ENCODE assay signal across 25 mouse cellular contexts in genomic region chr4:99670203-99670851, GRCm38 (mm10). TPM values are rescaled to one million over a fixed set of nuclear protein-coding genes. Genes with fewer than 3 reads are reported as not detected.
DNase-seq lines count a peak whose midpoint lies in the region; ATAC-seq and TF ChIP-seq lines count a peak whose summit lies in the region.
"Had no signal": no experiment of that assay in that cellular context is flagged by ENCODE, and none has a peak within 500 bp of the region (broad histone marks: within the 10 kb centered on the region; RNA-seq: fewer than 3 reads in every experiment).

No protein-coding gene starts in this region.

- DNase-seq in lung, embryonic 14.5 days: peak; percentile 4
- DNase-seq in lung, postnatal 25 days (ENCODE audit: low spot score): no peak
- DNase-seq in R1 (ENCODE audit: low read depth, low spot score): peak; percentile 94
- DNase-seq in cerebellum, adult 2 months: no peak
- no peak for DNase-seq in right cerebral cortex, postnatal 4 days
- no peak for DNase-seq in right cerebral cortex, postnatal 14 days
- DNase-seq: adrenal gland, adult 2 months; adrenal gland, postnatal 25 days; cerebellum, adult 11-12 months; cerebellum, adult 9-10 months; cerebellum, postnatal 14 days; gastrocnemius, postnatal 10 days; gastrocnemius, postnatal 36 days; heart, adult 2 months; heart, postnatal 14 days; heart, postnatal 4 days had no signal

- H3K4me3 ChIP-seq in lung, embryonic 14.5 days (ENCODE audit: low read depth, low read length): no peak overlapping the region
- no peak overlapping the region for H3K4me3 ChIP-seq in ES-Bruce4 (ENCODE audit: low read depth, low read length)
- H3K4me3 ChIP-seq in intestine, embryonic 16.5 days (ENCODE audit: low read length): no peak overlapping the region
- no peak overlapping the region for H3K4me3 ChIP-seq in cerebellum, adult 2 months (replicated peaks; ENCODE audit: insufficient read depth, low read depth, low read length)
- H3K4me3 ChIP-seq: forebrain, embryonic 10.5 days; forebrain, embryonic 13.5 days; heart, adult 2 months; heart, embryonic 10.5 days; heart, embryonic 13.5 days had no signal

- WGBS in lung, embryonic 14.5 days: 81% methylated on average over 7 of the region's 7 CpGs
- 72% methylated on average over 7 of the region's 7 CpGs for WGBS in intestine, embryonic 16.5 days
- WGBS in cerebellum, adult 2 months: 89% methylated on average over 7 of the region's 7 CpGs

- H3K36me3 ChIP-seq in lung, embryonic 14.5 days (ENCODE audit: insufficient read depth): no peaks in the 10 kb centered on the region
- H3K36me3 ChIP-seq in ES-Bruce4 (ENCODE audit: control insufficient read depth, insufficient read depth, low read length, poor library complexity, severe bottlenecking): no peaks in the 10 kb centered on the region
- no peaks in the 10 kb centered on the region for H3K36me3 ChIP-seq in intestine, embryonic 16.5 days (ENCODE audit: control insufficient read depth, insufficient read depth, low read length)
- H3K36me3 ChIP-seq: forebrain, embryonic 10.5 days; heart, embryonic 10.5 days; heart, embryonic 13.5 days had no signal

- no peak overlapping the region for H3K27ac ChIP-seq in lung, embryonic 14.5 days (ENCODE audit: low read depth)
- H3K27ac ChIP-seq in ES-Bruce4 (ENCODE audit: insufficient read depth, low read length): peak overlapping the region; percentile 74; the same call in 1 of the 2 replicates
- no peak overlapping the region for H3K27ac ChIP-seq in intestine, embryonic 16.5 days (ENCODE audit: low read length)
- no peak overlapping the region for H3K27ac ChIP-seq in cerebellum, adult 2 months (ENCODE audit: insufficient read depth, low read length)
- H3K27ac ChIP-seq: forebrain, embryonic 10.5 days; forebrain, embryonic 13.5 days; heart, adult 2 months; heart, embryonic 10.5 days; heart, embryonic 13.5 days; hindbrain, embryonic 14.5 days; hindbrain, postnatal 0 days had no signal

- no peak overlapping the region for H3K9ac ChIP-seq in lung, embryonic 14.5 days
- H3K9ac ChIP-seq in ES-Bruce4 (ENCODE audit: low read depth, poor library complexity, severe bottlenecking): no peak overlapping the region
- H3K9ac ChIP-seq in intestine, embryonic 16.5 days (ENCODE audit: low read depth, low read length): no peak overlapping the region
- H3K9ac ChIP-seq: forebrain, embryonic 13.5 days; heart, embryonic 13.5 days; hindbrain, embryonic 14.5 days had no signal

- ATAC-seq in lung, embryonic 14.5 days (ENCODE audit: insufficient read depth): no peak
- peak; percentile 79 for ATAC-seq in intestine, embryonic 16.5 days
- ATAC-seq: forebrain, embryonic 13.5 days; forebrain, embryonic 16.5 days; hindbrain, postnatal 0 days had no signal

- H3K9me3 ChIP-seq in lung, embryonic 14.5 days (ENCODE audit: low read depth, low read length): no peaks in the 10 kb centered on the region
- no peaks in the 10 kb centered on the region for H3K9me3 ChIP-seq in ES-Bruce4 (replicated peaks; ENCODE audit: control insufficient read depth, insufficient read depth, low read length, poor library complexity, severe bottlenecking)
- no peaks in the 10 kb centered on the region for H3K9me3 ChIP-seq in intestine, embryonic 16.5 days (ENCODE audit: control insufficient read depth, low read length)
- H3K9me3 ChIP-seq: forebrain, embryonic 13.5 days; heart, embryonic 10.5 days had no signal

- no peak for TF ChIP-seq CTCF in lung, embryonic 14.5 days (IDR thresholded peaks at IDR 0.05; ENCODE audit: low read depth)
- TF ChIP-seq CTCF in ES-Bruce4 (IDR thresholded peaks at IDR 0.05; ENCODE audit: low read depth, low read length): no peak
- TF ChIP-seq CTCF in cerebellum, adult 2 months (IDR thresholded peaks at IDR 0.05; ENCODE audit: borderline replicate concordance, insufficient read depth, low read depth, low read length): no peak

- H3K4me1 ChIP-seq in lung, embryonic 14.5 days (ENCODE audit: insufficient read depth): no peaks in the 10 kb centered on the region
- peaks cover 5% of the 10 kb centered on the region for H3K4me1 ChIP-seq in ES-Bruce4 (ENCODE audit: control insufficient read depth, insufficient read depth, low read length)
- no peaks in the 10 kb centered on the region for H3K4me1 ChIP-seq in intestine, embryonic 16.5 days (ENCODE audit: control insufficient read depth, insufficient read depth, low read length)
- no peaks in the 10 kb centered on the region for H3K4me1 ChIP-seq in cerebellum, adult 2 months (ENCODE audit: control insufficient read depth, insufficient read depth, low read length)
- H3K4me1 ChIP-seq: forebrain, embryonic 10.5 days; forebrain, embryonic 13.5 days; heart, embryonic 10.5 days; heart, embryonic 13.5 days had no signal

- H3K4me2 ChIP-seq in lung, embryonic 14.5 days: no peak overlapping the region
- no peak overlapping the region for H3K4me2 ChIP-seq in intestine, embryonic 16.5 days (ENCODE audit: low read depth, low read length)
- H3K4me2 ChIP-seq: forebrain, embryonic 13.5 days; heart, embryonic 13.5 days; hindbrain, embryonic 14.5 days had no signal

- H3K27me3 ChIP-seq in lung, embryonic 14.5 days (ENCODE audit: insufficient read depth, low read length): no peaks in the 10 kb centered on the region; the same call in 1 of the 2 replicates
- H3K27me3 ChIP-seq in ES-Bruce4 (ENCODE audit: control insufficient read depth, insufficient read depth, low read length, poor library complexity, severe bottlenecking): 0 out of 2 replicates have a peak, but pooled peaks cover 2% of the 10 kb centered on the region
- peaks cover 6% of the 10 kb centered on the region; the same call in 1 of the 2 replicates for H3K27me3 ChIP-seq in intestine, embryonic 16.5 days (replicated peaks; ENCODE audit: control insufficient read depth, insufficient read depth, low read length)
- H3K27me3 ChIP-seq in cerebellum, adult 2 months (ENCODE audit: control insufficient read depth, insufficient read depth, low read length): no peaks in the 10 kb centered on the region

- peak; percentile 98 for TF ChIP-seq EP300 in ES-Bruce4 (IDR thresholded peaks at IDR 0.05; ENCODE audit: insufficient read depth, low read depth, low read length)

- TF ChIP-seq POLR2A in ES-Bruce4 (IDR thresholded peaks at IDR 0.05; ENCODE audit: insufficient read depth, low read length): no peak
- no peak for TF ChIP-seq POLR2A in cerebellum, adult 2 months (IDR thresholded peaks at IDR 0.05; ENCODE audit: borderline replicate concordance, insufficient read depth, low read length)

RNA-seq across cellular contexts. Expression of gene Foxd3, which starts 14.2 kb away (rescaled TPM):
- not detected in 2 replicates for polyA plus RNA-seq in lung, embryonic 14.5 days (2014; fragmentation: Nextera tagmentation; extraction: Ambion mirVana)
- 1.3 and 2.4 TPM in 2 replicates for polyA plus RNA-seq in ES-Bruce4 (2011; ENCODE audit: insufficient read depth, insufficient read length, low read depth, missing spikeins)
- 0.40 and 0.50 TPM in 2 replicates for polyA plus RNA-seq in intestine, embryonic 16.5 days (2015; fragmentation: Nextera tagmentation; extraction: Ambion mirVana)
- polyA plus RNA-seq in cerebellum, adult 2 months (2012; rRNA removed): 0.18 and 0.30 TPM in 2 replicates
- polyA plus RNA-seq: forebrain, embryonic 13.5 days; heart, embryonic 13.5 days had no signal

RNA-seq across cellular contexts. Expression of gene Alg6, which starts 45.1 kb away (rescaled TPM):
- 23.0 and 24.1 TPM in 2 replicates for polyA plus RNA-seq in lung, embryonic 14.5 days (2014; fragmentation: Nextera tagmentation; extraction: Ambion mirVana)
- 49.4 and 49.5 TPM in 2 replicates for polyA plus RNA-seq in ES-Bruce4 (2011; ENCODE audit: insufficient read depth, insufficient read length, low read depth, missing spikeins)
- polyA plus RNA-seq in intestine, embryonic 16.5 days (2015; fragmentation: Nextera tagmentation; extraction: Ambion mirVana): 20.6 and 21.0 TPM in 2 replicates
- polyA plus RNA-seq in cerebellum, adult 2 months (2012; rRNA removed): 15.1 and 15.3 TPM in 2 replicates

Comparison
In these comparisons a context has a peak if more than half of its experiments do, and no peak if none do; other contexts are left out.
1. DNase-seq: peak in lung, embryonic 14.5 days (single experiment) and R1 (single experiment); none in lung, postnatal 25 days (single experiment), cerebellum, adult 2 months (0 of 2), right cerebral cortex, postnatal 4 days (single experiment) and right cerebral cortex, postnatal 14 days (single experiment).